Mouse (Mus musculus) limb, embryonic 12.5 days (tissue): ENCODE data around the gene Aplnr. TPM values are rescaled to one million over a fixed set of nuclear protein-coding genes. Genes with fewer than 3 reads are reported as not detected.

Source experiments
- ATAC-seq: fragments of 200-750 bp; cut with Nextera tagmentation; 2 replicates; pipeline ENCODE4 v1.8.0; 2017; ENCODE audit warnings: low read depth, moderate TSS enrichment; ENCODE audit not compliant: insufficient number of reproducible peaks, insufficient read depth, low FRiP score, low TSS enrichment
- H3K27ac ChIP-seq: fragments of 300-500 bp; sonication (generic); 2 replicates; pipeline ENCODE4 v1.5.1; 2016; ENCODE audit warnings: mild to moderate bottlenecking, moderate library complexity
- H3K27me3 ChIP-seq: fragments of 300-500 bp; sonication (generic); 2 replicates; pipeline ENCODE4 v1.6.1; 2016; ENCODE audit warnings: mild to moderate bottlenecking, moderate library complexity
- H3K36me3 ChIP-seq: fragments of 300-500 bp; sonication (generic); 2 replicates; pipeline ENCODE4 v1.6.1; 2016; ENCODE audit warnings: mild to moderate bottlenecking, moderate library complexity
- H3K4me1 ChIP-seq: fragments of 300-500 bp; sonication (generic); replicated peaks from 2 replicates; pipeline ENCODE4 v1.6.1; 2016
- H3K4me2 ChIP-seq: fragments of 300-500 bp; sonication (generic); 2 replicates; pipeline ENCODE4 v1.6.1; 2016; ENCODE audit warnings: mild to moderate bottlenecking, moderate library complexity
- H3K4me3 ChIP-seq: fragments of 300-500 bp; sonication (generic); replicated peaks from 2 replicates; pipeline ENCODE4 v1.5.1; 2016; ENCODE audit warnings: mild to moderate bottlenecking
- H3K9ac ChIP-seq: fragments of 300-500 bp; sonication (generic); replicated peaks from 2 replicates; pipeline ENCODE4 v1.6.1; 2016; ENCODE audit warnings: mild to moderate bottlenecking, moderate library complexity
- H3K9me3 ChIP-seq: fragments of 300-500 bp; sonication (generic); 2 replicates; pipeline ENCODE4 v1.6.1; 2016; ENCODE audit warnings: mild to moderate bottlenecking, moderate library complexity
- WGBS: fragments of 180-500 bp; shearing (Covaris S2); methylation state at CpG from one replicate; pipeline ENCODE4 v1.1.7; 2016; 5-methylcytosine and 5-hydroxymethylcytosine counted together
- polyA plus RNA-seq: library from polyadenylated mRNA; unstranded; fragments of >200 nt; fragmentation: Nextera tagmentation; extraction: Ambion mirVana; gene quantifications from 2 replicates; pipeline ENCODE4 v1.2.1, GENCODE M21; 2016

Gene Aplnr
- polyA plus RNA-seq, 1 experiment from 2014 or later, result 39.0 TPM

DNA sequence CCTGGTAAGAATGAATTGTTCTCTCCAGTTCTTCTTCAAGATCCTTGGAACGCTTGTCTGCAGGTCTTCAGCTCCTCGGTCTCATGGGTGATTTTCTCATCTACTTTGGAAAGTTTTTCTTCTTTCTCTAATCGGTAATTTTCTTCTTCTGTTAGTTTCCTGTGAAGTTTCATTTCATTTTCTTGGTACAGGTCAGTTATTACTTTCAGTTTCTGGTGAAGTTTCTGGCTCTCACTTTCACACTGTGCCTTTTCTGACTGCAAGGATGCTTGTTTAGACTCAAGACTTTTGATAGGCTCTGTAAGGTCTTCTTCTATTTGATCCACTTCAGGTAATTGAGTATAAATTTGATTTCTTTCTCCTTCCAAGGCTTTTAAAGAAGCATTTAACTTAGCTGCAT is 21.4 kb downstream of the Aplnr start:
- no peak for ATAC-seq
- H3K4me3 ChIP-seq, result no peak overlapping the region
- no peaks in the 10 kb centered on the region for H3K27me3 ChIP-seq
- H3K27ac ChIP-seq, result no peak overlapping the region
- no peaks in the 10 kb centered on the region for H3K9me3 ChIP-seq
- H3K36me3 ChIP-seq, result no peaks in the 10 kb centered on the region
- H3K4me2 ChIP-seq, result no peak overlapping the region
- 92% methylated on average over 3 of the region's 3 CpGs for WGBS
- H3K9ac ChIP-seq, result no peak overlapping the region
- no peaks in the 10 kb centered on the region; the same call in 1 of the 2 replicates for H3K4me1 ChIP-seq

DNA sequence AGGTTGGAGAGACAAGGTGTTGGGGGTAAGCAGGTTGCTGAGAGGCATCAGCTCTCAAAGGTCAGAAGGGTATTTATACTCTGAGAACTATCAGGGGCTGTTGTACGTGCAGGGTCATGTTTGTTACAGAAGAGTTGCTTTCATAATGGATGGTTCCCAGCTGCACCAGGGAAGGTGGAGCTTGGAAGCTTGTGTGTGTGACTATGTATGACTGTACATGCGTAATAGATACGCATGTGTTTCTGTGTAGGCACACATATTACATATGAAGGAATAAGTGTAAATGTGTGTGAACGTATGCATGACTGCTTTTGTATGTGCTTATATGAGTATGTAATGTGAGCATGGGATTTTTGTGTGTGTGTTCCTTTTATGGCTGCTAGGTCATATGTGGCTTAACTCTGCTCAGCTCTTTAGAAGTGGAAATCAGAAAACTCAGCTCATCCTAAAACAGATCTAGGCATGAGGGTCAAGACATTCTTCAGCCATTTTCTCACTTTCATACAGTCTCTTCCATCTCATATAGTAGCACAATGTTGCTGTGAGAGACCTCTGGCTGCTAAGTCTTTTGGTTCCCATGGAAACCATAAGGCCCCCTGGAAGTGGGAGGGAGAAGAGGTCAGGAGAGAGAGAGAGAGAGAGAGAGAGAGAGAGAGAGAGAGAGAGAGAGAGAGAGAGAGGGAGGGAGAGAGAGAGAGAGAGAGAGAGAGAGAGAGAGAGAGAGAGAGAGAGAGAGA is 25.0 kb downstream of the Aplnr start:
- ATAC-seq, result no peak
- Histone ChIP-seq H3K9me3 (no peaks in the 10 kb centered on the region), H3K4me1 (no peaks in the 10 kb centered on the region; the same call in 1 of the 2 replicates), H3K27ac (no peak overlapping the region), H3K4me3 (no peak overlapping the region), H3K36me3 (no peaks in the 10 kb centered on the region), H3K27me3 (no peaks in the 10 kb centered on the region), H3K9ac (no peak overlapping the region), H3K4me2 (no peak overlapping the region)
- 73% methylated on average over 4 of the region's 4 CpGs for WGBS

DNA sequence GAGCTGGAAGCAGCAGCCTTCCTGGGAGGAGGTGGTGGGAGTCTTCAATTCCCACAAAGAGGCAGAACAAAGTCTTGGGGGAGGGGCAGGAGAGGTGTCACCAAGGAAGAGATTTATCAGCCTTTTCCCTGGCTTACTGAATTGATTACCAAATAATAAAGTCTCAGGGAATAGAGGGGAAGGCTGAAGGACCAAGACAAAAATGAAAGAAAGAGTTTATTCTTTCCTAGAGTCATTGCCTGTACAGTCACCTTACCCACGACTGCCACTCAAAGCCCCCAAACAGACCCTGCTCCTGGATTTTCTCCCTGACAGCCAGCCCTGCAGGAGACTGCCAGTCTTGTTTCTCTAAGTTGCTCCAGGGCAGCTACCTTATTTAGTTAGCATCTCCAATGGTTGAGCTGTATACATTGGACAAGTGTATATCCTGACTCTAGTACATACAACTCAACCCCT is 25.6 kb downstream of the Aplnr start:
- WGBS, result 21% methylated on average over 1 of the region's 1 CpGs
- Histone ChIP-seq H3K4me3 (no peak overlapping the region), H3K4me2 (no peak overlapping the region), H3K4me1 (no peaks in the 10 kb centered on the region; the same call in 1 of the 2 replicates), H3K27ac (no peak overlapping the region), H3K9me3 (no peaks in the 10 kb centered on the region), H3K27me3 (no peaks in the 10 kb centered on the region), H3K36me3 (no peaks in the 10 kb centered on the region), H3K9ac (no peak overlapping the region)
- no peak for ATAC-seq

DNA sequence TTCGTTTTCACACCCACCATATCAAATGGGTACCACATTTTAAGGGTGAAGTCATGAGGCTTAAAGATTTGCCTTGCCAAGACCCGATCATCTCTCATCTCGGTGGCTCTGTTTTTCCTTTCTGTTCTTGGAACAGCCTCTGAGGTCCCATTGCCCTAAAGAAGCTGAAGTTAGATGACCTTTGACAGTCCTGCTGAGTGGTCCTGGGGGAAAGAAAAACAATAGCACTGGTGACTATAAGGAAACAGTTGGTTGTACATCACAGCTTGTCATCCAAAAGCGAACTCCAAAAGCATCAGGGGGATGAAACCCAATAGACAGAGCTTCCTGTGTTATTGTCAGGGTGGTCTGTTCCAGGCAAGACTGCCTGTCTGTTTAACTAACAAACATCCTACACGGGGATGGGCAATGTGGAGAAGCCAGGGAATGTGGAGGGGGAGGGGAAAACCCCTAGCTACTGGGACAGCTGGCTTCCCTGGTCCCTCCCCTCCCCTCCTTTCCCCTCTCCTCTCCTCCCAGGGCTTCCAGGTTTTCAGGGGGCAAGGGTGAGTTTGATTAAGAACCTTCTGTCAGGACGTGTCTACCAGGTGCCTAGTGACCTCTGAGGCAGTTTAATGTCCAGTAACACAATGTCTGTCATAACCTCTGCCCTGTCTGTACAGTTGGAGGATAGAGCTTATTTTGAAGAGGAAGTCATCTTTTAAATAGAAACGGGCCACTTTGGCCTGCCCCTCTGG is 27.5 kb downstream of the Aplnr start:
- no peak for ATAC-seq
- H3K27ac ChIP-seq, result no peak overlapping the region
- H3K9ac ChIP-seq, result no peak overlapping the region
- H3K27me3 ChIP-seq, result no peaks in the 10 kb centered on the region
- no peaks in the 10 kb centered on the region for H3K36me3 ChIP-seq
- H3K4me1 ChIP-seq, result no peaks in the 10 kb centered on the region; the same call in 1 of the 2 replicates
- 31% methylated on average over 7 of the region's 7 CpGs for WGBS
- H3K4me3 ChIP-seq, result no peak overlapping the region
- H3K9me3 ChIP-seq, result no peaks in the 10 kb centered on the region
- no peak overlapping the region for H3K4me2 ChIP-seq

DNA sequence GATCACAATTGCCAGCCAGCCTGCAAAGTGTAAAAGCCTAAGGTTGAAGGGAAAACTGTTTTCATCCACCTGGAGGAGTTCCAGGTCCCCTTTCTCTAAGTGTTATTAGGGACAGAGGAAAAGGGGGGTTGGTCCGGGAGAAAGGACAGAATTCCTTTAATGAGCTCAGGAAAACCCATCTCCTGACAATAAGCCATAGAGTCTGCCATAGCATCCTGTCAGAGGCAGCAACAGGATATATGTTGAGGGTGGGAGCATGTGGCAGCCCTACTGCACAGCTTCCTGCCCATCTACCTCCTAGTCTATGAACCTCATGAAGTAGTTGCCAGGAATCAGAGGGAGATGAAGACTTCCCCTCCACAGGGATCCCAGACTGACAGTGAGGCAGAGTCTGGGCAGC is 31.6 kb downstream of the Aplnr start:
- H3K36me3 ChIP-seq, result no peaks in the 10 kb centered on the region
- WGBS, result 75% methylated on average over 1 of the region's 1 CpGs
- no peaks in the 10 kb centered on the region for H3K9me3 ChIP-seq
- no peak overlapping the region for H3K9ac ChIP-seq
- H3K4me2 ChIP-seq, result no peak overlapping the region
- no peaks in the 10 kb centered on the region for H3K4me1 ChIP-seq
- no peak overlapping the region for H3K4me3 ChIP-seq
- H3K27ac ChIP-seq, result no peak overlapping the region
- H3K27me3 ChIP-seq, result no peaks in the 10 kb centered on the region
- ATAC-seq, result no peak

DNA sequence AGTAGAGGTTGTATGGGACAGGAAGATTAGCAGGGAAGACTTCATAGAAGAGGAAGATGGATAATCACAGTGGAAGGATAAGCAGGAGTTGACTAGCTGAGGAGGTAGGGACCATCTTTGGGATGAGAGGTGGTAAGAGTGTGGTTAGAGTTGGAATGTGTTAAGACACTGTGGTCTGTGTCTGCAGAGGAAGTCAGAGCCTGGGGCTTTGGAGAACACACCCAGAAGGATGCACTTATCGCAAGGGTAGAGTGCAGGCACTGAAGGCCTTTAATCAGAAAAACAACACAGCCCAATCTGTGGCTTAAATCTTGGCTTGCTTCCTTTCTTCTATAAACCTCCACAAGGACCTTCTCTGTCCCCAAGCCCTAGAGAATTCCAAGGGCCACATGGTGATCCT is 32.3 kb downstream of the Aplnr start:
- 95% methylated on average over 1 of the region's 1 CpGs for WGBS
- H3K4me1 ChIP-seq, result no peaks in the 10 kb centered on the region

DNA sequence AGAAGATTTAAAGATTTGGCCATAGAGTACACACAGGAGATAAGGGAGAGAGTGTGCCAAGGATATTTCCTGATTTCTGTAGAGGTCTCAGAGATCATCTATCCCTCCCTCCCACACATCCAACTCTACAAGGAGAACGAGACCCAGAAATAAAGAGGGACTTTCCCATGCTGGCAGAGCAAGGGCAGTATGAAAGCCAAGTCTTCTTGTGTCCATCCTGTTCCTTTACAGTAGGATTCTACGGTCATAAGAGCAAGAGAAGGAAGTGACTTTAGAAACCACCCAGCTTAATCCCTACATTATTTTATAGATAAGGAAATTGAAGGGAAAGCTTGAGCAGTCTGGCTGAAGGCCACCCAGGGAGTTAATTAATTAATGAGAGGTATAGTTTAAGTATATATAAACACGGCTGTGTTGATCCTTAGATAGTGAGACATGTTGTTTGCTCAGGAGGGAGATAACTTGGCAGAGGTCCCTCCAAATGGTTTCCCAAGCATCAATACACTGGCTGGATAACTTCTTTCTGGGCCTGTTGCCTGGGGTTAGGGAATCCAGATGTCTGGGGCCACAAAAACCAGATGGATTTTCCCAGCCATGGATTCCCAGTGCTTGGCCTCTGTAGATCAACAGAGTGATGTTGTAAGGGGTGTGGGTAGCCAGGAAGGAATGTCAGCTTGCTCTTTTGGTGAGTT is 36.2 kb downstream of the Aplnr start:
- Histone ChIP-seq H3K36me3 (no peaks in the 10 kb centered on the region), H3K27ac (no peak overlapping the region), H3K9ac (no peak overlapping the region), H3K4me2 (no peak overlapping the region), H3K4me3 (no peak overlapping the region), H3K4me1 (no peaks in the 10 kb centered on the region), H3K9me3 (no peaks in the 10 kb centered on the region), H3K27me3 (0 out of 2 replicates have a peak, but pooled peaks cover 3% of the 10 kb centered on the region)
- WGBS, result 61% methylated on average over 3 of the region's 3 CpGs
- no peak for ATAC-seq

More for the DNA sequence above, 32.3 kb downstream of the Aplnr start:
- ATAC-seq, result no peak
- Histone ChIP-seq H3K27ac (no peak overlapping the region), H3K9ac (no peak overlapping the region), H3K36me3 (no peaks in the 10 kb centered on the region), H3K4me2 (no peak overlapping the region), H3K9me3 (no peaks in the 10 kb centered on the region), H3K27me3 (no peaks in the 10 kb centered on the region), H3K4me3 (no peak overlapping the region)

DNA sequence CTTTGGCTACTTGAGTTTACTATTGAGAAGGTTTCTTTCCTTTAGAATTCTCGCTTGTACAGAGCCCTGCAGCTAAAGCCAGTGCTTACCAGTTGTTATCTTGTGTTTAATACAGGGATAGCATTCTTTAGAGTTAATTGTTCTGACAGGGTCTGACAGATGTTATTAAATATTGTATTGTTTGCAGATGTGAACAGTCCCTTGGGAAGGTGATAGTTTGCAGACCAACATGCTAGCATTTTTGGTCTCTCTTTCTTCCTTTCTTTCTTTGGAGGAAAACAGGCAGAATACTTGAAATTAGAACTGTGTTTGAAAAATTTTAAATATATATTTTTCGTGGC is 36.7 kb downstream of the Aplnr start:
- no peaks in the 10 kb centered on the region for H3K4me1 ChIP-seq
- no peak overlapping the region for H3K4me3 ChIP-seq
- ATAC-seq, result no peak
- H3K4me2 ChIP-seq, result no peak overlapping the region
- H3K9me3 ChIP-seq, result no peaks in the 10 kb centered on the region
- WGBS, result 44% methylated on average over 2 of the region's 2 CpGs
- H3K9ac ChIP-seq, result no peak overlapping the region
- H3K27ac ChIP-seq, result no peak overlapping the region
- H3K27me3 ChIP-seq, result 0 out of 2 replicates have a peak, but pooled peaks cover 3% of the 10 kb centered on the region
- no peaks in the 10 kb centered on the region for H3K36me3 ChIP-seq

DNA sequence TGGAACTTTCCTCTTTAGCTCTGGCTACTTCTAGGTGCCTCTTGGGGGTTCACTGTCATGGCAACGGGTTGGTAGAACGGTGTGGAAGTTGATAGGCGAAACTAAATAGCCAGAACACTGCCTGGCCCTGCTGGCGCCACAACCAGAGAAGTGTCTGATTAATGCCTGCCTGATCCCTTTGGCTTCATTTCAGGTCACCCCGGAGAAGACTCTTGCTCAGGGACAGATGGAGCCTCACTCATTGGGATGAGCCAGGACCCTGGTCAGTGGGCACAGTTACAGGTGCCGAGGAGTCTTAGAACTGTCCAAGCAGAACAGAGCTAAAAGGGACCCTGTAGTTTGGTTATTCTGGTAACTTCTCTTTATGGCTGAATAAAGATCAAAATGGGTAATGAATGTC is 37.5 kb downstream of the Aplnr start:
- H3K36me3 ChIP-seq, result no peaks in the 10 kb centered on the region
- H3K9ac ChIP-seq, result no peak overlapping the region
- H3K4me3 ChIP-seq, result no peak overlapping the region
- 84% methylated on average over 6 of the region's 6 CpGs for WGBS
- ATAC-seq, result no peak
- no peaks in the 10 kb centered on the region for H3K9me3 ChIP-seq
- H3K4me2 ChIP-seq, result no peak overlapping the region
- no peaks in the 10 kb centered on the region for H3K4me1 ChIP-seq
- H3K27me3 ChIP-seq, result 0 out of 2 replicates have a peak, but pooled peaks cover 3% of the 10 kb centered on the region
- H3K27ac ChIP-seq, result no peak overlapping the region

DNA sequence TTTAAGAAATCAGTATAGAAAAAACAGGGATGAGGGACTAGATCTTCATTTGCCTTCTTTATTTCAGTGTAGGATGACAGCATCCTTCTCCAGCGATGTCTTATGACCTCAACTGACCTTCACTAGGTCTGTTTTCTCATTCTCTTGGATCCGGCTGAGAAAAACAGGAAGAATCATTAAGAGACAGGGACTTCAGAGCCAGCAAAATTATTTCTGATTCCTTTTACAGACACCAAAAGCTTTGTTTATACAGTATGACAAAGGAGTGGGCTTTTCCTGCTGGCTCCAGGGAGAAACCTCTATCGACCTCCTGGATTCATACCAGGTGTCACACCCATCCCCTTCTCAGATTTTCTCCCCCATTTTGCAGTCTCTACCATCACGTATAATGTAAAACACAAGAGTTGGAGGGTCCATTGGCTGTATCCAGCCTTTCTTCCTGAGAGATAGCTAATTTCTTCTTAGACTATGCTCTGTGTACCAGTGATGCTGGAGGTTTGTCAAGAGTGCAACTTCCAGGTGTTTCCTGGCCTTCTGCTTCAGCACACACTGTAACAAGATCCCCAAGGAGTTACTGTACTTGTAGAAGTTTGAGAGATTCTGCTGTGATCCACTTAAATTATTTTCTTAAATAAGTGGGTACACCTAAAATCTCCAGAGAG is 42.2 kb downstream of the Aplnr start:
- H3K9ac ChIP-seq, result no peak overlapping the region
- H3K27me3 ChIP-seq, result 0 out of 2 replicates have a peak, but pooled peaks cover 3% of the 10 kb centered on the region
- H3K36me3 ChIP-seq, result no peaks in the 10 kb centered on the region
- H3K4me2 ChIP-seq, result no peak overlapping the region
- H3K9me3 ChIP-seq, result no peaks in the 10 kb centered on the region
- H3K4me3 ChIP-seq, result no peak overlapping the region
- no peak for ATAC-seq
- no peak overlapping the region for H3K27ac ChIP-seq
- no peaks in the 10 kb centered on the region for H3K4me1 ChIP-seq
- 72% methylated on average over 4 of the region's 4 CpGs for WGBS
